Mouse (Mus musculus) hindbrain, embryonic 14.5 days (tissue): ENCODE measurements around the gene Wnt11. TPM values are rescaled to one million over a fixed set of nuclear protein-coding genes. Genes with fewer than 3 reads are reported as not detected.

Experiments used
- ATAC-seq: fragments of 200-750 bp; cut with Nextera tagmentation; 2 replicates; pipeline ENCODE4 v1.8.0; 2017; ENCODE audit warnings: moderate number of reproducible peaks, mild to moderate bottlenecking, moderate TSS enrichment, moderate library complexity; ENCODE audit not compliant: low FRiP score
- DNase-seq: peaks from one replicate; pipeline ENCODE4 v3.0.0-alpha.2; 2015; ENCODE audit warnings: low spot score
- H3K27ac ChIP-seq: fragments of 300-500 bp; sonication (generic); 2 replicates; pipeline ENCODE4 v1.5.1; 2014; ENCODE audit warnings: mild to moderate bottlenecking, moderate library complexity
- H3K27me3 ChIP-seq: fragments of 300-500 bp; sonication (generic); 2 replicates; pipeline ENCODE4 v1.6.1; 2014; ENCODE audit warnings: mild to moderate bottlenecking, low read length, mixed read lengths; ENCODE audit not compliant: control insufficient read depth, insufficient read depth
- H3K36me3 ChIP-seq: fragments of 300-500 bp; sonication (generic); replicated peaks from 2 replicates; pipeline ENCODE4 v1.6.1; 2014; ENCODE audit not compliant: control insufficient read depth, insufficient read depth
- H3K4me1 ChIP-seq: fragments of 300-500 bp; sonication (generic); replicated peaks from 2 replicates; pipeline ENCODE4 v1.6.1; 2014; ENCODE audit warnings: antibody characterized with exemption, low read length, mixed read lengths; ENCODE audit not compliant: control insufficient read depth, insufficient read depth
- H3K4me2 ChIP-seq: fragments of 300-500 bp; sonication (generic); replicated peaks from 2 replicates; pipeline ENCODE4 v1.6.1; 2014; ENCODE audit warnings: mild to moderate bottlenecking, moderate library complexity
- H3K4me3 ChIP-seq: fragments of 300-500 bp; sonication (generic); replicated peaks from 2 replicates; pipeline ENCODE4 v1.5.1; 2014; ENCODE audit warnings: mild to moderate bottlenecking, low read length
- H3K9ac ChIP-seq: fragments of 300-500 bp; sonication (generic); 2 replicates; pipeline ENCODE4 v1.6.1; 2014
- H3K9me3 ChIP-seq: fragments of 300-500 bp; sonication (generic); 2 replicates; pipeline ENCODE4 v1.6.1; 2016; ENCODE audit warnings: low read length; ENCODE audit not compliant: control insufficient read depth
- WGBS: fragments of 180-500 bp; shearing (Covaris S2); extraction: QIAGEN DNeasy Blood & Tissue Kit; methylation state at CpG from one replicate; pipeline ENCODE4 v1.1.7; 2014; 5-methylcytosine and 5-hydroxymethylcytosine counted together
- polyA plus RNA-seq: library from polyadenylated mRNA; unstranded; fragments of >200 nt; fragmentation: Nextera tagmentation; extraction: Ambion mirVana; gene quantifications from 2 replicates; pipeline ENCODE4 v1.2.1, GENCODE M21; 2014

Wnt11 gene
- 2.0 and 2.3 TPM in 2 replicates for polyA plus RNA-seq

DNA sequence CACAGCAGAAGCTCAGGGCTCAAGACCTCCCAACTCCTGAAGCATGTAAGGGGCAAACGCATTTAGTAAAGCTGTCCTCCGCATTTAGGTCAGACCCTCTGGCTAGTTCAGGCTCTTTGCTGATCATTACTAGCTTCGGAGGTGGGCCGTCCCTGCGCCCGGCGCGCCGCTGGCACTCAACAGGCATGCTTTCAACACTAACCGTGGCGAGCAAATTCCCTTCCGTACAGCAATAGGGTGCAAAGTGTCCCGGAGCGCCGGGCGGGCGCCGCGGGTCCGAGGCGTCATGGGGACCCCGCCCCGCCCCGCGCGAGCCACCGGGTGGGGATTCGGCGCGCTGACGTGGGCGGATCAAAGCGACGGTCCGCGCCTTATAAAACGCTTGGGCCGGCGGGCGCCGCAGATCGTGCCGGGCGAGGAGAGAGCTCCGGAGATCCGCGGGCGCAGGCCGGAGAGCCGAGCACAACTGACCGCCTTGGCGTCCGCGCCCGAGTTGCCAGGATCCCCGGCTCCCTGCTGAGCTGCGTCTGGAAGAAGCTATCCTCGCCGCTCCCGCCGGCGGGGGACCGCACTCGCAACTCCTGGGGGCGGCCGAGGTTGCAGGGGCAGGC is at the start of gene Wnt11:
TSS of gene Wnt11 (plus strand) at position 402 of the 611 bp plus-strand sequence.
- H3K9ac ChIP-seq, result peak within 1 kb of the TSS; percentile 58
- under 1% methylated on average over 66 of the region's 66 CpGs for WGBS
- H3K4me1 ChIP-seq, result peaks cover 25% of the 10 kb centered on the region
- ATAC-seq (no peak), DNase-seq (no peak)
- peak within 1 kb of the TSS; percentile 87 for H3K4me2 ChIP-seq
- peak within 1 kb of the TSS; percentile 48 for H3K4me3 ChIP-seq
- H3K27ac ChIP-seq, result no peak within 1 kb of the TSS
- H3K36me3 ChIP-seq, result no peaks in the 10 kb centered on the region
- H3K9me3 ChIP-seq, result no peaks in the 10 kb centered on the region
- H3K27me3 ChIP-seq, result peaks cover 84% of the 10 kb centered on the region

- no peak overlapping the region for H3K4me3 ChIP-seq
- ATAC-seq, result no peak
- WGBS, result 75% methylated on average over 11 of the region's 11 CpGs
- no peaks in the 10 kb centered on the region for H3K9me3 ChIP-seq
- no peak overlapping the region for H3K27ac ChIP-seq
- H3K4me1 ChIP-seq, result peaks cover 13% of the 10 kb centered on the region
- DNase-seq, result no peak
- H3K27me3 ChIP-seq, result no peaks in the 10 kb centered on the region
- H3K4me2 ChIP-seq, result no peak overlapping the region
- no peaks in the 10 kb centered on the region for H3K36me3 ChIP-seq
- H3K9ac ChIP-seq, result no peak overlapping the region
Measured at GRCm38 (mm10) chr7:98786792-98787612, 47.9 kb upstream of the Wnt11 start.

DNA sequence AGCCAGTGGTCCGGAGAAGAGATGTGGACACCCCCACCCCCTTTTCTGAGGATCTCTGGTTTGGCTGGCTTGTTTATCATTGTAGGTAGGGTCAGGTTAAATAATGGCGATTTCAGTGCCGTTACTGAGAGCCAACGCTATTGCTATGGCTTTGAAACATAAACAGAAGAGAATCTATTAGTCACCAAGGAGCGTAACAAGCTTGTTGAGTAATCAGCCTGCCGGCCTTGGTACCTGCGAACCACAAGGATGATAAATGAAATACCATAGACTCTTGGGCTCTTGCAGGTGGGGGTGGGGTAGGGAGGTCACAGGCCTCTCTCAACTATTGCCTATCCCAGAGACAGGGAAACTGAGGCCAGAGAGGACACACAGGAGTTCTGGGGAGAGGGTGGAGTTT is 46.2 kb upstream of the Wnt11 start:
- Histone ChIP-seq H3K27me3 (no peaks in the 10 kb centered on the region), H3K4me1 (peaks cover 13% of the 10 kb centered on the region), H3K27ac (no peak overlapping the region), H3K36me3 (no peaks in the 10 kb centered on the region), H3K4me3 (no peak overlapping the region), H3K4me2 (no peak overlapping the region), H3K9me3 (no peaks in the 10 kb centered on the region), H3K9ac (no peak overlapping the region)
- DNase-seq, result no peak
- WGBS, result 80% methylated on average over 7 of the region's 7 CpGs
- ATAC-seq, result no peak

- no peaks in the 10 kb centered on the region for H3K9me3 ChIP-seq
- H3K4me2 ChIP-seq, result no peak overlapping the region
- WGBS, result 91% methylated on average over 4 of the region's 4 CpGs
- H3K4me3 ChIP-seq, result no peak overlapping the region
- H3K27me3 ChIP-seq, result no peaks in the 10 kb centered on the region
- no peak for ATAC-seq
- no peaks in the 10 kb centered on the region for H3K36me3 ChIP-seq
- DNase-seq, result no peak
- H3K4me1 ChIP-seq, result peaks cover 11% of the 10 kb centered on the region
- H3K9ac ChIP-seq, result no peak overlapping the region
- H3K27ac ChIP-seq, result no peak overlapping the region
Measured at GRCm38 (mm10) chr7:98789121-98789520, 45.8 kb upstream of the Wnt11 start.

- H3K27me3 ChIP-seq, result no peaks in the 10 kb centered on the region
- no peak overlapping the region for H3K4me3 ChIP-seq
- H3K9me3 ChIP-seq, result no peaks in the 10 kb centered on the region
- no peaks in the 10 kb centered on the region for H3K36me3 ChIP-seq
- WGBS, result 77% methylated on average over 5 of the region's 5 CpGs
- H3K27ac ChIP-seq, result no peak overlapping the region
- no peak overlapping the region for H3K9ac ChIP-seq
- H3K4me2 ChIP-seq, result no peak overlapping the region
- ATAC-seq (no peak), DNase-seq (no peak)
- no peaks in the 10 kb centered on the region for H3K4me1 ChIP-seq
Measured at GRCm38 (mm10) chr7:98791864-98792263, 43.0 kb upstream of the Wnt11 start.

DNA sequence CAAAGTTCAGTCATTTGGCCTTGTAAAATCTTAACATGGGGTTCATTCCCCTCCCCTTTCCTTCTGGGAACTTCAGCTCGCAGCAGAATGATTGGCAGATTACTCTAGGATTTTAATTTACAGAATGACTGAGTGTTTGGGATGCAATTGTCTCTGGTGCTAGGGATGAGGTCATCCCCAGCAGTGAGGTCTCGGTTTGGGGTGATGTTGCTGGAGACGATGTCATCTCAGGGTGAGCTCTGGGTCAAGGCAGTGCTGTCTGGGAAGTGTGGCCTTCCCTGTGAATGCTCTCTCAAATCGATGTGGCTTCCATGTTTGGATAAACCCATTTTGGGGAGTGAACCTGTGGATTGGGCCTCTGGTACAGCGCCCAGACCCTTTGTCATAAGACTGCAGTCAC is 41.1 kb upstream of the Wnt11 start:
- H3K4me1 ChIP-seq, result no peaks in the 10 kb centered on the region
- H3K4me3 ChIP-seq, result no peak overlapping the region
- DNase-seq (no peak), ATAC-seq (no peak)
- H3K36me3 ChIP-seq, result no peaks in the 10 kb centered on the region
- H3K27me3 ChIP-seq, result no peaks in the 10 kb centered on the region
- WGBS, result 65% methylated on average over 5 of the region's 5 CpGs
- H3K9ac ChIP-seq, result no peak overlapping the region
- no peak overlapping the region for H3K4me2 ChIP-seq
- no peaks in the 10 kb centered on the region for H3K9me3 ChIP-seq
- no peak overlapping the region for H3K27ac ChIP-seq

GRCm38 (mm10) chr7:98794444-98794843 is 40.5 kb upstream of the Wnt11 start:
- no peak for DNase-seq
- ATAC-seq, result no peak
- H3K27ac ChIP-seq, result no peak overlapping the region
- WGBS, result 46% methylated on average over 3 of the region's 3 CpGs
- H3K4me3 ChIP-seq, result no peak overlapping the region
- H3K27me3 ChIP-seq, result no peaks in the 10 kb centered on the region
- no peaks in the 10 kb centered on the region for H3K9me3 ChIP-seq
- H3K36me3 ChIP-seq, result no peaks in the 10 kb centered on the region
- no peak overlapping the region for H3K4me2 ChIP-seq
- no peak overlapping the region for H3K9ac ChIP-seq
- no peaks in the 10 kb centered on the region for H3K4me1 ChIP-seq

GRCm38 (mm10) chr7:98795637-98796036 is 39.3 kb upstream of the Wnt11 start:
- WGBS, result 84% methylated on average over 5 of the region's 5 CpGs
- H3K9ac ChIP-seq, result no peak overlapping the region
- H3K4me1 ChIP-seq, result no peaks in the 10 kb centered on the region
- DNase-seq (no peak), ATAC-seq (no peak)
- no peak overlapping the region for H3K27ac ChIP-seq
- no peaks in the 10 kb centered on the region for H3K36me3 ChIP-seq
- H3K4me2 ChIP-seq, result no peak overlapping the region
- no peaks in the 10 kb centered on the region for H3K9me3 ChIP-seq
- no peak overlapping the region for H3K4me3 ChIP-seq
- H3K27me3 ChIP-seq, result no peaks in the 10 kb centered on the region

GRCm38 (mm10) chr7:98797347-98798133 is 37.4 kb upstream of the Wnt11 start:
- no peak overlapping the region for H3K4me3 ChIP-seq
- H3K4me1 ChIP-seq, result no peaks in the 10 kb centered on the region
- ATAC-seq (no peak), DNase-seq (no peak)
- H3K36me3 ChIP-seq, result no peaks in the 10 kb centered on the region
- H3K9ac ChIP-seq, result no peak overlapping the region
- no peaks in the 10 kb centered on the region for H3K9me3 ChIP-seq
- H3K27ac ChIP-seq, result no peak overlapping the region
- H3K4me2 ChIP-seq, result no peak overlapping the region
- 37% methylated on average over 5 of the region's 5 CpGs for WGBS
- H3K27me3 ChIP-seq, result no peaks in the 10 kb centered on the region
